Mouse (Mus musculus) neural tube, embryonic 12.5 days (tissue): ENCODE measurements at regions not wholly inside any gene's neighbourhood (a gene's known extent, or its start where the extent isn't known, plus 50 kb on each side); places are given as distances from the start of the nearest gene placed in this dataset.
"Not testable (repeated sequence)": the region's sequence is repeated elsewhere in the genome, so short reads cannot be mapped to it uniquely, and the experiment has no call there.

Experiments
- ATAC-seq: fragments of 200-750 bp; cut with Nextera tagmentation; 2 replicates; pipeline ENCODE4 v1.8.0; 2017; ENCODE audit warnings: low read depth, mild to moderate bottlenecking, moderate TSS enrichment, moderate library complexity; ENCODE audit not compliant: low FRiP score
- H3K27ac ChIP-seq: fragments of 300-500 bp; sonication (generic); 2 replicates; pipeline ENCODE4 v1.5.1; 2016
- H3K27me3 ChIP-seq: fragments of 300-500 bp; sonication (generic); replicated peaks from 2 replicates; pipeline ENCODE4 v1.6.1; 2016; ENCODE audit warnings: mild to moderate bottlenecking
- H3K36me3 ChIP-seq: fragments of 300-500 bp; sonication (generic); 2 replicates; pipeline ENCODE4 v1.6.1; 2016; ENCODE audit warnings: mild to moderate bottlenecking
- H3K4me1 ChIP-seq: fragments of 300-500 bp; sonication (generic); 2 replicates; pipeline ENCODE4 v1.6.1; 2016
- H3K4me2 ChIP-seq: fragments of 300-500 bp; sonication (generic); replicated peaks from 2 replicates; pipeline ENCODE4 v1.6.1; 2016; ENCODE audit warnings: mild to moderate bottlenecking
- H3K4me3 ChIP-seq: fragments of 300-500 bp; sonication (generic); 2 replicates; pipeline ENCODE4 v1.5.1; 2016
- H3K9ac ChIP-seq: fragments of 300-500 bp; sonication (generic); 2 replicates; pipeline ENCODE4 v1.6.1; 2016; ENCODE audit warnings: mild to moderate bottlenecking
- H3K9me3 ChIP-seq: fragments of 300-500 bp; sonication (generic); 2 replicates; pipeline ENCODE4 v1.6.1; 2016; ENCODE audit warnings: mild to moderate bottlenecking
- WGBS: fragments of 180-500 bp; shearing (Covaris S2); methylation state at CpG from one replicate; pipeline ENCODE4 v1.1.7; 2016; 5-methylcytosine and 5-hydroxymethylcytosine counted together

DNA sequence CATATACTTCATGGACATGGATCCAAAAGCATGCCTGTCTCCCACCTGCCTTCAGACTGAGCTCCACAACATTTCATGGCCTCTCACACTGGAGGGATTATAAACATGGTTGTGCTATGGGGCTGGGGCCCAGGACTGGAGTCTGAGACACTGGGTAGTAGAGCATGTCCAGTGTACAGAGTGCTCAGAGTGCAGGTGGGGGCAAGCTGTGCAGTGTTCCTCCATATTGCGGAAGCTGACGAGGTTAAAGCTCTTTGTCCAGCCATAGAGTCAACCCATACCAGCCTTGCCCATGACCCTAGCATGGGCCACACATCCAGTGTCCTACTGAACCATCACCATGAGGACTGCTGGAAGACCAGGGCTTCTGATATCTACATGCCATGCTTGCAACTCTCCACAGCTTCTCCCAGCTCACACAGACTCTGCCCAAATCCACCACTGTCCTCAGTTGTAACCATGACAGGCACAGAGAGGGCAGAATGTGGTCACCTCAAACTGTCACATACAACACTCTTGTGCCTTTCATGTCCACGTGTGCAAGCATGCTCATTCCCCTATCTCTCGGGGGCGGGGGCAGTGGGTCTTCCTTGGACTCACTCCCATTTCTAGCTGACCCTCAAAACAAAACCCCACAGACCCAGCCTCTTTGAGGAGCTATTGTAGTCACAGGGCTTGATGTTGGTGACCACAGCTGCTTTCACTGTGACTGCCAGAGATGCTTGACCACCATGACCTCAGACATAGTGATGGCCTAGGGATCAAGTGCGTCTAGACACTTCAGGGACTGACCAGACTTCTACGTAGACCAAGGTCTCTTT lies 55.9 kb downstream of the Tmem121 start:
- H3K36me3 ChIP-seq = no peaks in the 10 kb centered on the region
- no peak overlapping the region for H3K4me3 ChIP-seq
- H3K27me3 ChIP-seq = no peaks in the 10 kb centered on the region
- no peak overlapping the region for H3K27ac ChIP-seq
- H3K9me3 ChIP-seq = no peaks in the 10 kb centered on the region
- no peak overlapping the region for H3K4me2 ChIP-seq
- H3K4me1 ChIP-seq = no peaks in the 10 kb centered on the region
- WGBS = 87% methylated on average over 7 of the region's 7 CpGs
- no peak overlapping the region for H3K9ac ChIP-seq
- no peak for ATAC-seq

DNA sequence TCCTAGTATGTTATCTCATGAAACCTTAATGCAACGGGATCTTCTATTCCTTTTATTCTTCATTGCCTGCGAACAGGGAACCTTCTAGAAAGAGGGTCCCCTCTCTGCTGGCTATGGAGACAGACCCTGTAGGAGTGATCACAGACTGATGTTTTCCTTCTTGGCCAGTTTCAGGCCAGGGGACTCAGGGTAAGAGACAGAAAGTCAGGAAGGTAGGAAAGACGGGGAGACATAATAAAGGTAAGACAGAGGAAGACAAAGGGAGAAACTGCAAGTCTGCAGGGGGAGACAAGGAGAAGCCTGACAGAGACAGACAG lies 56.4 kb downstream of the Tmem121 start:
- no peak overlapping the region for H3K27ac ChIP-seq
- H3K27me3 ChIP-seq = no peaks in the 10 kb centered on the region
- H3K4me1 ChIP-seq = no peaks in the 10 kb centered on the region
- H3K36me3 ChIP-seq = no peaks in the 10 kb centered on the region
- no peak overlapping the region for H3K4me3 ChIP-seq
- 87% methylated on average over 3 of the region's 3 CpGs for WGBS
- no peak for ATAC-seq
- no peak overlapping the region for H3K9ac ChIP-seq
- H3K4me2 ChIP-seq = no peak overlapping the region
- H3K9me3 ChIP-seq = no peaks in the 10 kb centered on the region

DNA sequence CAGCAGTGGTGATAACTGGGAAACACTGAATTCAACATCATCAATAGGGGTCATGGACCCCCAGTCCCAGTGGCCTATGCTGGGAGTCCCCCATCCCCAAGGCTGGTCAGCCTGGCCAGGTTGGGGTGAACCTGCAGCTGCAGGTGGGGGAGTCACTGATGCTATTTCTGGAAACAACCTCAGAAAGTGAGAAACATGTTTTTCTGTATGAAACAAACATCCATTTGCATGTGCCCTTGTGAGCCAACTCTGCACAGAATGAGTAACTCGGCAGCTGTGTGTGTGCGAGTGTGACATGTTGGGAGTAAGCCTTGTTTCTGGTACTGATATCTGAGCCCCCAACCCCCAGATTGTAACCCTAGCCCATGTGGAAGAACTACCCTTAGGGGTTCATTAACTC lies 59.0 kb downstream of the Tmem121 start:
- H3K27me3 ChIP-seq = no peaks in the 10 kb centered on the region
- 94% methylated on average over 2 of the region's 2 CpGs for WGBS

DNA sequence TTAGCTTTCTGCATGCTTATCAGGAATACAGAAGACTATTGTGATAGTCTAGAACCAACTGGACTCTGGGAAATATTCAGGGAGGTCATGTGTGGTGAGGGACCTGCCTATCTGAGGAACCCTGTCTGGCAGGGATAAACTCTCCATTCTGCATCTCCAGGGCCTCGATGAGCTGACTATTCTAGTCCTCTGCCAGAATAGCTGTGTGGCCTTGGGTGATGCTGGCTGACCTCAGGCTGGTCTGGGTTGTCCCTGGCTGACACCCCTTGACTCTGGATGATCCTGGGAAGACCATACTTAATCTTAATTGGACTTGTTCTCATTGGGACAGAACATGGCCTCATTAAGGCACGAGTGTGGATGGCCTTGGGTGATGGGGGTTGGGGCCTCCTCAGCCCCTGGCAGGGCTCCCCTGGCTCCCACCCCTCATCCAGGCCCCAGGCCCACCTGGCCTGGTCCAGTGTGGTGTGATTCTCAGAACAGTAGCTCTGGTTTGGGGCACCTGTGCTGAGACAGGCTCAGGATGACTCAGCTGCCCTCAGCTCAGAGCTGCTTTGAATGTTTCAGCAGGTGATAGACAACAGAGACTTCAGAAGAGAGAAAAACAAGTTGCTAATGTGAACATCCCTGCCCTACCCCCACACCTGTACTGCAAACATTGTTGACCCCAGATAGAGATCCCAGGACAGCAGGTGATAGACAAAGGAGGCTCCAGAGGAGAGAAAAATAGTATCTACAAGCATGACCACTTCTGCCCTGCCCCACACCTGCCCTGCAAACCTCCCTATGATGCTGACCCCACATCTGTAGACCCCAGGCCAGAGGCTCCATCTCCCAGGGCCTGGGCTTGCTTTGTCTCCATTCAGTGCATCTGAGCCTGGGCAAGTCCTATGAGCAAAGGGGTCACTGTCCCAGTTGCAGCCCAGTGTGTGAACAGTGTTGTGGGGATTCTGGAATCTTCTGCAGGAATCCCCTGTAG lies 68.0 kb downstream of the Tmem121 start:
- H3K36me3 ChIP-seq, ATAC-seq, H3K4me1 ChIP-seq, H3K27ac ChIP-seq, H3K4me3 ChIP-seq, H3K9ac ChIP-seq, H3K4me2 ChIP-seq, H3K27me3 ChIP-seq, H3K9me3 ChIP-seq: not testable (repeated sequence)
- WGBS = 78% methylated on average over 2 of the region's 2 CpGs

More for the DNA sequence above, 59.0 kb downstream of the Tmem121 start:
- no peaks in the 10 kb centered on the region for H3K36me3 ChIP-seq
- no peak overlapping the region for H3K9ac ChIP-seq
- H3K4me3 ChIP-seq = no peak overlapping the region
- no peak overlapping the region for H3K27ac ChIP-seq
- no peak overlapping the region for H3K4me2 ChIP-seq
- ATAC-seq = no peak
- no peaks in the 10 kb centered on the region for H3K9me3 ChIP-seq
- no peaks in the 10 kb centered on the region for H3K4me1 ChIP-seq

DNA sequence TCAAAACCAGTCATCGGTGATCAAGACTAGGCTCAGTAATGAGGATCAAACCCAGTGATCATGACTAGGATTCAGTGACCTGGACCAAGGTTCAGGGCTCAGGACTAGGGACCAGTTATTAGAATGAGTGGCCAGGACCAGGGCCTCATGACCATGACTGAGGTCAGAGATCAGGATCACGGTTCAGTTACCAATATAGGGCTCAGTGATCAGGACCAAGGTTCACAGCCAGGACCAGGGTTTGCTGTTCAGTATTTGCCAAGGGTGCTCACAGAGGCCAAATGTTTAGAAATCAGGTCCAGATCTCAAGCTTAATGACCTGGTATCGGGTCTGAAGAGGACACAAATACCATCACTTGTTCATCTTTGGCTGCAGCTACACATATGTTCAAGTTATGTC lies 69.6 kb downstream of the Tmem121 start:
- H3K4me1 ChIP-seq = no peaks in the 10 kb centered on the region
- H3K27ac ChIP-seq = no peak overlapping the region
- H3K27me3 ChIP-seq = no peaks in the 10 kb centered on the region
- no peak overlapping the region for H3K9ac ChIP-seq
- H3K36me3 ChIP-seq = no peaks in the 10 kb centered on the region
- H3K4me2 ChIP-seq = no peak overlapping the region
- WGBS = 91% methylated on average over 3 of the region's 3 CpGs
- no peaks in the 10 kb centered on the region for H3K9me3 ChIP-seq
- no peak for ATAC-seq
- no peak overlapping the region for H3K4me3 ChIP-seq

DNA sequence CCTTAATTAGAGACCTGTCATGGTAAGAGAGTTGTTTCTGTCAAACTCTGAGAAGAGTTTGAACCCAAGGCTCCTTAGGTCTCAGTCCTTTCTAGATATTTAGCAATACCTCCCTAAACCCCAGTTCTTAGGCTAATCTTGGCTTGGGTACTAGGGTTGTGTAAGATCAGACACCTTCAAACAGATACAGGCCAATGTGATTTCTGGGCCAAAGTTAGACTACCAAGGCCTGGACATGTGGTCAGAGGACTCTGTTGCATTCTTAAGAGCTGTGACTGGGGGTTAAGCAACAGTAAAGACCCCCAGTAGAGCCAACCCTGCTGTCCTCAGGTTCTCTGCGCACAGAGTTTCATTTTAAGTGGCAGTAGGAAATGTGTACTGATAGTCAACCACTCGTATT lies 70.9 kb downstream of the Tmem121 start:
- Histone ChIP-seq H3K36me3 (no peaks in the 10 kb centered on the region), H3K9me3 (no peaks in the 10 kb centered on the region), H3K4me2 (no peak overlapping the region), H3K4me3 (no peak overlapping the region), H3K27me3 (no peaks in the 10 kb centered on the region), H3K9ac (no peak overlapping the region), H3K27ac (no peak overlapping the region), H3K4me1 (no peaks in the 10 kb centered on the region)
- 89% methylated on average over 2 of the region's 2 CpGs for WGBS
- no peak for ATAC-seq

DNA sequence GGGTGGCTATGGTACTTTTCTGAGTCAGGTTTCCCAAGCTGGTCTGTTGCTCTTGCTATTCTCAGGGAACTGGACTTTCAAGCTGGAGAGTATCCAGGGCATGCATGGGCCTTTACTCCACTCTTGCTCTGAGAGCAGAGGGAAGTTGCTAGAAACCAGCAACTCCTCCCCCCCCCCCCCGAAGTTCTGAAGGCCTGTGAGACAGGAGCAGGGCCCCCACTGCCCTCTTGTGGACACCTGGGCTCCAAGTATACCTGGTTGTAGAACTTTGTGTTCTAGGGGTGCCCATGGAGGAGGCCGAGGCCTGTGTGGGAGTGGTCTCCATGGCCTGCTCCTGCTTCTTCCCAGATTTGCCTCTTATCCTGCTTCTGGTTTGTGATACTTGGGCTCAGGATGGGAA lies 71.5 kb downstream of the Tmem121 start:
- no peak for ATAC-seq
- 64% methylated on average over 2 of the region's 2 CpGs for WGBS
- H3K27me3 ChIP-seq = no peaks in the 10 kb centered on the region
- no peak overlapping the region for H3K4me2 ChIP-seq
- no peak overlapping the region for H3K4me3 ChIP-seq
- H3K9ac ChIP-seq = no peak overlapping the region
- H3K9me3 ChIP-seq = no peaks in the 10 kb centered on the region
- no peaks in the 10 kb centered on the region for H3K4me1 ChIP-seq
- H3K36me3 ChIP-seq = no peaks in the 10 kb centered on the region
- no peak overlapping the region for H3K27ac ChIP-seq

DNA sequence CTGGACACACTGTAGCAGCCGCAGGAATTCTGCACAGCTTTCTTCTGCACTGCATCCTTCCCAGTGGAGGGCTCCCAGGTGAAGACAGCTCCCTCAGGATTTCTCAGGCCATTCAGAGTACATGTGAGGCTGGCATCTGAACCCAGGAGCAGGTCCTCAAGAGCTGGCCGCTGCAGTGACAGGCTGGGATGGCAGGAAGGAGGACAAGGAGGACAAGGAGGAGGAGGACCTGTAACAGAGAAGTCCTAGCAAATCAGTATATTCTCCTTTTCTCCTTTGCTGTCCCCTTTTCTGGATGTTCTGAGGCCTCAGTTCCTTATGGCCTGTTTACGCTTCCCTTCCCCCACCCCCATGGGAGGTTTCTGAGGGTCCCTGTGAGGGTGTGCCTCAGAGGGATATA lies 73.7 kb downstream of the Tmem121 start:
- 74% methylated on average over 3 of the region's 3 CpGs for WGBS
- Histone ChIP-seq H3K9ac (no peak overlapping the region), H3K4me2 (no peak overlapping the region), H3K4me1 (no peaks in the 10 kb centered on the region), H3K36me3 (no peaks in the 10 kb centered on the region), H3K9me3 (no peaks in the 10 kb centered on the region), H3K27ac (no peak overlapping the region), H3K27me3 (no peaks in the 10 kb centered on the region), H3K4me3 (no peak overlapping the region)
- ATAC-seq = no peak

DNA sequence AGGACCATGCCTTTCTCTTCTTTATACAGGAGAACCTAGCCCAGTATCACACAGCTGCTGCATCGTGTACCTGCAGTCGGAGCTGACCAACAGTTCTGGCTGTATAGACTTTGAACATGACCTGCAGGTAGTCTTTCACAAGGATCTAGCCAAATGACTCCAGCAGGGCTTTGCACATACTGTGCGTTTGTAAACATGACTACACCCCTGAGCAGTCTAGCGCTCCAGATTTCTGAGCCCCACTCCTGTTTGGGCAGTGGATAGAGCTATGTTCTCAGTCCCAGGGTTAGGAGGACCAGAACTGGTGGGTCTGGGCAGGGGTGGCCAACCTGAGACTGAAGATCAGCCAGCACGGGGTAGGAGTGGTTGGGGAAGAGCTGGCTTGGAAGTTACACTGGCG lies 74.6 kb downstream of the Tmem121 start:
- Histone ChIP-seq H3K27ac (no peak overlapping the region), H3K27me3 (no peaks in the 10 kb centered on the region), H3K4me1 (no peaks in the 10 kb centered on the region), H3K9ac (no peak overlapping the region), H3K36me3 (no peaks in the 10 kb centered on the region), H3K9me3 (no peaks in the 10 kb centered on the region), H3K4me2 (no peak overlapping the region), H3K4me3 (no peak overlapping the region)
- ATAC-seq = no peak
- 88% methylated on average over 6 of the region's 6 CpGs for WGBS

DNA sequence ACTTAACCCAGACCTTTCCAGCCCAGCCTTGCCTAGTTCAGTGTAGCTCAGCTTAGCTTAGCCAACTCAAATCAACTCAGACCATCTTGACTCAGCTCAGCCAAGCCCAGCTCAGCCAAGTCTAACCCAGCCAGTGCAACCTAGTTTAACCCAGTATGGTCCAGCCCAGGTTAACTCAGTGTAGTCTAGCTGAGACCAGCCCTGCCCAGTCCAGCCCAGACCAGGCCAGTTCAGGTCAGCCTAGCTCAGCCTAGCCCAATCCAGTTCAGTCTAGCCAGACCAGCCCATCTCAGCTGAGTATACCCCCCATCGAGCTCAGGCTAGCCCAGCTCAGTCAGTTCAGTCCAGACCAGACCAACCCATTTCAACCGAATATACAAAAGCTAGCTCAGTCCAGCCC lies 90.2 kb downstream of the Tmem121 start:
- H3K4me3 ChIP-seq = no peak overlapping the region
- ATAC-seq = peak; percentile 42; the same call in 1 of the 2 replicates
- H3K4me2 ChIP-seq = no peak overlapping the region
- H3K27ac ChIP-seq = no peak overlapping the region
- H3K36me3 ChIP-seq = no peaks in the 10 kb centered on the region
- no peaks in the 10 kb centered on the region for H3K9me3 ChIP-seq
- no peaks in the 10 kb centered on the region for H3K27me3 ChIP-seq
- no peaks in the 10 kb centered on the region for H3K4me1 ChIP-seq
- WGBS = 80% methylated on average over 2 of the region's 2 CpGs
- no peak overlapping the region for H3K9ac ChIP-seq

DNA sequence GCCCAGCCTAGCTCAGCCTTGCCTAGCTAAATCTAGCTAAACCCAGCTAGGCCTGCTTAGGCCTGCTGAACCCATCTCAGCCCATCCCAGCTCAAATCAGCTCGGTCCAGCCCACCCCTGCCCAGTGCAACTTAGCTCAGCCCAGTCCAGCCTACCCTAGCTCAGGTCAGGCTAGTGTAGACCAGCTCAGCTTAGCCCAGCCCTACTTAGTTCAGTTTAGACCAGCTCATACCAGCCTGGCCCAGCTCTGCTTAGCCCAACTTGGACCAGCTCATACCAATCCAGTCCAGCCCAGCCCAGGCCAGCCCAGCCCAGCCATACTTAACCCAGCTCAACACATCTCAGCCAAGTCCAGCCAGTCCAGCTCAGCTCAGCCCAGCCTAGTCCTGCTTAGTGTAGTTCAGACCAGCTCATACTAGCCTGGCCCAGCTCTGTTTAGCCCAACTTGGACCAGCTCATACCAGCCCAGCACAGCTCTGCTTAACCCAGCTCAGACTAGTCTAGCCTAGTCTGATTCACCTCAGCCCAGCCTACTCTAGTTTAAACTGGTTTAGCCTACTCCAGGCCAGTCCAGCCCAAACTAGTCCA lies 90.7 kb downstream of the Tmem121 start:
- H3K9ac ChIP-seq = no peak overlapping the region
- H3K4me3 ChIP-seq = no peak overlapping the region
- H3K36me3 ChIP-seq = no peaks in the 10 kb centered on the region
- no peaks in the 10 kb centered on the region for H3K9me3 ChIP-seq
- ATAC-seq = peak; percentile 22; the same call in 1 of the 2 replicates
- WGBS = 91% methylated on average over 1 of the region's 1 CpGs
- H3K27ac ChIP-seq = no peak overlapping the region
- no peaks in the 10 kb centered on the region for H3K27me3 ChIP-seq
- no peaks in the 10 kb centered on the region for H3K4me1 ChIP-seq
- H3K4me2 ChIP-seq = no peak overlapping the region

DNA sequence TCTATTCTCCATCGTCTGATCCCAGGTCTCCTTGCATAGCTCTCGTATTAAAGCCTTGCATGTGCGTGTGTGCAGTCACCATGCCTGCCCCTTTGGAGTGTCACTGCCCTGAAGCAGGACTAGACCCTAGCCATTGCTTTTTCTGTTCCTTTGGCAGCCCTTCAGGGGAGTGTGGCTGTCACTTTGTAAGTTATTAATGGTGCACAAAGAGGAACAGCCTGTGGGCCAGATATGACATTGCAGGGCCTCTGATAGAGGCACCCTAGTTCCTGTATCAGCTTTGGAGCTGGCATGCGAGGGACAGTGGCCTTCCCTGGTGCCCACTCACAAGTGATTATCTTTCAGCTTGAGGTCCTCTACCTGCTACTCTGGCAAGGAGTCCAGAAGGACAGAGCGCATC lies 92.0 kb downstream of the Tmem121 start:
- no peak overlapping the region for H3K27ac ChIP-seq
- H3K4me1 ChIP-seq = no peaks in the 10 kb centered on the region
- no peaks in the 10 kb centered on the region for H3K36me3 ChIP-seq
- no peak overlapping the region for H3K4me3 ChIP-seq
- no peak overlapping the region for H3K4me2 ChIP-seq
- WGBS = 90% methylated on average over 5 of the region's 5 CpGs
- ATAC-seq = no peak
- no peaks in the 10 kb centered on the region for H3K9me3 ChIP-seq
- H3K9ac ChIP-seq = no peak overlapping the region
- H3K27me3 ChIP-seq = no peaks in the 10 kb centered on the region
